Mouse (Mus musculus) C2C12 (cell line): ENCODE data around the gene Gm20388.

Experiments used
- CEBPB ChIP-seq: IDR thresholded peaks from one replicate; pipeline ENCODE4 v1.6.1; 2011; ENCODE audit warnings: low read depth, mild to moderate bottlenecking, control low read depth, moderate library complexity
- CTCF ChIP-seq: IDR thresholded peaks from one replicate; pipeline ENCODE4 v1.5.1; 2011; ENCODE audit not compliant: control insufficient read depth, insufficient read depth, insufficient read length
- FOSL1 ChIP-seq: IDR thresholded peaks from one replicate; pipeline ENCODE4 v1.8.0; 2011; ENCODE audit warnings: mild to moderate bottlenecking, low read length; ENCODE audit not compliant: poor library complexity, insufficient read depth, severe bottlenecking
- MAX ChIP-seq: IDR thresholded peaks from one replicate; pipeline ENCODE4 v1.6.1; 2011; ENCODE audit warnings: mild to moderate bottlenecking, control low read depth
- MYOG ChIP-seq: IDR thresholded peaks from one replicate; pipeline ENCODE4 v1.6.1; 2011; ENCODE audit not compliant: control insufficient read depth, insufficient read length; ENCODE audit errors: extremely low read depth
- USF1 ChIP-seq: IDR thresholded peaks from one replicate; pipeline ENCODE4 v1.6.1; 2011; ENCODE audit warnings: low read depth, mild to moderate bottlenecking, control low read depth, moderate library complexity

DNA sequence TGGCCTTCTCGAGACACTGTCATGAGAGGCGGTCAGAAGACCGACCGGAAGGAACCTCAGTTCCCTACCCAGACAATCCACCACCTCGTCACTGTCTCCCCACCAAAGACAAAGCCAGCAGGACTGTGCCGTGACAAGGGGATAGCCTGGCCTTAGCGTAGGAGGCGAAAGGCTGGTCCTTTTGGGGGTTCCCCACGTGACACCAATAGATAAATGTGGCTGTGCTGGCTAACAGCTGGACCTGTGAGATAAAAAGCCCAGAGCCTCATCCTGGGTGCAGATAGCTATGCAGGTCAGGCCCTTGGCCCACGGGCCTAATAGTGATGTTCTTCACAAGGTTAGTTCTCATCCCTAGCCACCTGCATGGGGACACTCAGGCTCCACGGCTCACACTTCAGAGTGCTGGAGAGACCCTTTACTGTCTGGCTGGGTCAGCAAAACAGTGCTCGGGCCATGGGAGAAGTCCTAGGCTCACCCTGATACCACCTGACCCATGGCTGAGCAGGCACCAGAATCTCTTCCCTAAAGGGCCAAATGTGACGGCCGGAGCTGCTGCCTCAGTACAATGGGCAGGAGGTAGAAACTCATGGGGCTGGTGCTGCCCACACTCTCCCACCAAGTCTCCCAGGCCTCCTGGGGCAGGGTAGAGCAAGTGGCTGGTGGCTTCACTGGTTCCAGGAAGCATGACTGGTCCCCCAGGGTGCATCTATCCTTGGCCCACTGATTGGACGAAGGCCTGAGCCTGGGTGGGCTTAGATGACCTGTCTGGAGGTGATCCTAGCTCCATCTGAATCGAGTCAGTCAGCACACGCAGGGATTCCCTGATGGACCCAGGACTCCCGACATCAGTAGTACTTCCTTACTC, 1988.8 kb downstream of the Gm20388 start:
- no peak for TF ChIP-seq CTCF
- TF ChIP-seq USF1, result no peak
- no peak for TF ChIP-seq MAX
- no peak for TF ChIP-seq MYOG
- TF ChIP-seq CEBPB, result no peak
- no peak for TF ChIP-seq FOSL1
